Mouse (Mus musculus): ENCODE measurements at regions not wholly inside any gene's neighbourhood (a gene's known extent, or its start where the extent isn't known, plus 50 kb on each side); places are given as distances from the start of the nearest gene placed in this dataset.

DNA sequence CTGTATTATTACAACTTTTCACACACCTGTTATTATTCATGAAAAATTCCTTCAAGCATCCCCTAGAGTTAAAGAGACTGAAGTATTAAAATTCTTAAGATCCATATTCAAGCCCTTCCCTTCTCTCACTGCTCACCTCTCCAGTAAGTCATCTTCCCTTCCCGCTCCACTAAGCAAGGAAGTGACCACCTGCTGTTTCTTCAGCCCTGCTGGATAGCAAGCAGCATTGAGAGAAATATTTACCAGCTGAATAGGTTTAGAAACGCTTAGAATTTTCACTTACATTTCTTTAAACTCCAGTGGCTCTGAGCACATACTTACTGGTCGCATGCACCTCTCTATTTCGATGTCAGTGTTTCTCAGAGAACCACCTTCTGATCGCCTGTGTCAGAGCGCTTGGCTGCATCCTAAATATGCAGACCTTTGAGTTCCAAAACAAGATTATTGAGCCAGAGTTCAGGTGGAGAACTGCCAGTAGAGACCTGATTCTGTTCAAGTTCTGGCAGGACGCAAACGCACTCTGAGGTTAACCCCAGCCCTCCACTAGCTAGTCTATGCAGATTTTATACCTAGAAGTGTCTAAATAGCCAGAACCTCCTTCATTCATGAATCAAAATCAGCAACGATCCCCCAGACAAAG lies 314.9 kb downstream of the Mllt3 start:
- no peak for ATAC-seq

DNA sequence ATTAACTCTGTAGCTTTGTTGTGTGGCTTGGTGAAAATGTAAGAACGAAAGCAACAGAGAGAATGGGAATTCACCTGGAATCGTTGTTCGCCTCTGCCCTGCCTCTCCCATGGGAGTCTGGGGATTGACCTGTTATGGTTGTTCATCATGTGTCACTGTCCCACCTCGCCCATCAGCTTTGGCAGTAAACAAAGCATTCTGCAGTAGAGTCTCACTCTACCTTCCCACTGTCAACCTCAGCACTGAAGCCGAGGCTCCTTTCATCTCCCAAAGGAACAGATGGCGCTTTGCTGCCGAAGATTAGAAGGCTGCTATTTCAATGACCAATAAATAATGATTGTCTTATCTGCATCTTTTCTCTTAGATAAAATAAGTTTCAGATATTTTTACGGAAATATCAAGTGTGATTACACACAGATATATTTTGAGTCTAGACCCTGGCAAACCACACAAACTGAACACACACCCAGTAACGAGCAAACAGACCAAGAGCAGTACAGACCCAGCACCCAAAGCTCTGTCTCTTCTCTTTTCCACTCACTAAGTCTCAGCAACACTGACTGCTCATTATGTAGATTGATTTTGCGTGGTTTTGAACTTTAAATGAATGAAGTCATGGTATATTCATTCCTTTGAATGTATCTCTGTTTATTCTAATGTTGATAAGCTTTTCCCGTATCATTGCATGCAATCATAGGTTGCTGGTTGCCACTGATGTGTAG lies 317.8 kb downstream of the Mllt3 start:
- ATAC-seq, result no peak

DNA sequence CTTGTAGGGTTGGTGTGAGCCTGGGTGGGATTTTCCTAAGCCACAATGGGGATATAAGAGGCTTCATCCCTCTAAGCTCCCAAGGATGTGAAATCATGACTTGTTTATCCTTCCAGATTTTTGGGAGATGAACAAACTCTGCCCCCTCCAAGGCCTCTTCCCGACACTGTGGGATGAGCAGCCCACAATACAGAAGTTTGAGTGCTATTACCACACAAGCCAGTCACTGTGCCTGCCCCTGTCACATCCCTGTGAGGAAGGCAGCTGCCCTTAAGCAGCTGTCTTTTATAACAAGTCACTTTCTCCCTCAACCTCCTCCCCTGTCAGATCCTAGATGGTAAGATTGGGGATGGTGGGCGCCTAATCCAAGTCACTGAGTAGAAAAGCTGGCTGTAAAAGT lies 320.5 kb downstream of the Mllt3 start:
- no peak for ATAC-seq

DNA sequence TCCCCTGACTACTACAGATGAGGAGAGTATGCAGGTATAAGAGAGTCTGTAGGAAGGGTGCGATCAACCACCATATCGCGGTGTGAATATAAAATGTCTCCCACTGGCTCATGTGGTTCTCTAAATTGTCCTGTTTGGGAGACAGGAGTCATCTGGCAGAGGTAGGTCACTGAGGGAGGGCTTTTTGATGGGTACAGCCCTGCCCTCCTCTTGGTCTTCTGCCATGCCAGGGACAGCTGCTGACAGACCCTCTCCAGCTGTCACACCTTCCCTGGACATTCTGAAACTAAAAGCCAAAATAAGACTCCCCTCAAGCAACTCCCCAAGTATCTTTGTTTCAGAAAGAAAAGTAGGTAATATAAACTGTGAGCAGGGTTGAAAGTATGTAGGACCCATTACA lies 320.9 kb downstream of the Mllt3 start:
- no peak for ATAC-seq

DNA sequence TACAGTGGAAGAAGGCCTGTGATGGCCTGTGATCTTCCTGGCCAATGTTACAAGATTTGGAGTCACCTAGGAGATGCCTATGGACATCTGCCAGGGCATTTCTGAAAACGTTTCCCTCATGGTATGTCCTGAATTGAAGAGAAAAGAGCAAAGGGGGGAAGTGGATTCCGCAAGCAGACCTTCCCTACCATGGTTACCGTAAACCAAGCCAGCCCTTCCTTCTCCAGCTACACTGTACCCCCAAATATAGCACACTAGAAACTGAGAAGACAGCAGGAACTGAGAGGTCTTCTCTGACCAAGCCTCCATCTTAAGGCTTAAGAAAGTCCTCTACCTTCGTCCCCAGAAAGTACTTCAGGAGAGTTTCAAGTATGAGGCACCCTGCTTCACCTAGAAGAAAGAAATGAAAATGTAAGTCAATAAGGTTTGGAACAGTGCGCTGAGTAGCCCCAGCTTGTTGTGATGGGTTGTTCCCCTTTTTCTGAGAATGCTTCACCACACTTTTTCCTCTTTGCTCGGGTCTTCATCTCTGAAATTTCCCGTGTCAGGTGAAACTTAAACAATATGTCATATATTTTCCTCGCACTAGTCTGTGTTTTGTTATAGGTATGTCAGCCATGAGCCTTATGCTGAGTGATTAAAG lies 321.9 kb downstream of the Mllt3 start:
- ATAC-seq, result no peak

DNA sequence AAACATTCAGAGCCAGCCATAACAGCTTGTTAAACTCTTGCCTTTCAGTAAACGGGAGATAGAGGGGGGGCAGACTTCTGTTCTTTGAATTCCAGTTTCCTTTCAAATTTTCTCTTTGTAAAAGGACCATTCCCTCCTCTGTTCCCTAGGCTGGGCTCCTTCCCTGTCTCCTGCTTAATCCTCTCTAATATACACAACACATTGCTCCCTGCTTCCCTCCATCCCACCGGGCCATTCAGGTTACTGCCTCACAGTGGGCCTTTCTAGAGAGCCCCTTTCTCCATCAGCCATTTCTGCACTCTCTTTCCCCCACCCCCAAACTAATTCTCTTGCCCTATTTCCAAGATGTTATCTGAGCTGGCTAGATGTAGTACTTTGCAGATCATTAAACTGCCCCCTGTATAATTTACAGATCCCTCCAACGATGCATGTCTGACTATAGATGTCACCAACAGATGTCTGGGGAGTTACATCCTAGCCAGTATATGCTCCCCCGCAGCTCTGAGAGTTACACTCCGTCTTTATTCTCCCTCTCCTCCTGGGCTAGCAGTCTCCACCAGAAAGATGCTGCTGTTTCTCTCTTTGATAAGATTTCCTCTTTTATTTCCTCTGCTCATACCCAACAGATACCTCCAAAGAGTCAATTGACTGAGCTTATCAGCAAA lies 324.1 kb downstream of the Mllt3 start:
- ATAC-seq, result no peak

DNA sequence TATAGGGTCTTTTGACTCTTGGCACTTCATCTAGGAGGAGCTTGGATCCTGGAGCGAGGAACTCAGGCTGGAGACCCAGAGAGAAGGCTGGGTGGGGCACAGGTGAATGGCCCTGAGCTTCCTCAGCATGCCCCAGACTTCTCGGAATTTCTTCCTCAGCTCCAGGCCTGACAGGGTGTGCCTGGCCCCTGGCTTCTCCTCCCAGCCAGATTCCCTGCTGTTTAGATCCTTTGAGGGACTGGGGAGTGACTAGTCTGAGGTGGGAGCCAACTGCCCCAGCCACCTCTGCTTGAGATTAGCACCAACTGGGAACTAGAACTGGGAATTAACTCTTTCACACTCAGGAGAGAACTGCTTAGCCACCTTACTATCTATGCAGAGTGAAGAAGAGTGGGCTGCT lies 325.8 kb downstream of the Mllt3 start:
- ATAC-seq, result no peak

DNA sequence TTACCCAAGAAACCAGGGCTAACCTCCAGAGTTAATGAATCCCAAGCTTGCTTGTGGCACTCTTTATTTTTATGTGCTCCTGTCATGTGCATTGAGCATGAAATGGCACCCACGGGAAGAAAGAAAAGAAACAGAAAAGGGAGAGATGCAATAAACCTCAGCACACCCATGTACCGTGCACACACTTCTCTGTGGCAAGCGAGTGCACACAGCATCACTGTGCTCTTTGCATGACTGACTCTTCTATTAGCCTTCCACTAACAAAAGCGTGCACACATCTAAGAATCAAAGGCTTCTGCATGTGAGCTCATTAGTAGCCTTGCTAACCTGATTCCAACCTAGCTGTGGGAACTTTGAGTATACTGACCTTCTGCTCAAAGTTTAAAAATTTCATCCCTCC lies 330.3 kb downstream of the Mllt3 start:
- no peak for ATAC-seq

DNA sequence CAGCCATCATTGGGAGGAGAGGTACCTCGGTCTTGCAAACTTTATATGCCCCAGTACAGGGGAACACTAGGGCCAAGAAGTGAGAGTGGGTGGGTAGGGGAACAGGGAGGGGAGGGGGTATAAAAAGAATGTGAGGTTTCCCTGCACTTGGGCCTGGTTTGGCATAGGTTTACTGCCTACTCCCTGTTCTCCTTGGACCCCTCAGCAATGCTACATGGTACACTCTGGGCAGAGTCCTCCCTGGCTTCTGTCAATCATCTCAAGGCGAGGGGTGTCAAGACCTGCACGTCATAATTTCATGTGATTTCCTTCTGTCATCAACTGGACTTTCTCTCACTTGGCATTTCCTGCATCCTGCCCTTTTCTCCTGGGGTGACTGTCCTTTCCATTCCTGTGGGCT lies 330.9 kb downstream of the Mllt3 start:
- no peak for ATAC-seq

DNA sequence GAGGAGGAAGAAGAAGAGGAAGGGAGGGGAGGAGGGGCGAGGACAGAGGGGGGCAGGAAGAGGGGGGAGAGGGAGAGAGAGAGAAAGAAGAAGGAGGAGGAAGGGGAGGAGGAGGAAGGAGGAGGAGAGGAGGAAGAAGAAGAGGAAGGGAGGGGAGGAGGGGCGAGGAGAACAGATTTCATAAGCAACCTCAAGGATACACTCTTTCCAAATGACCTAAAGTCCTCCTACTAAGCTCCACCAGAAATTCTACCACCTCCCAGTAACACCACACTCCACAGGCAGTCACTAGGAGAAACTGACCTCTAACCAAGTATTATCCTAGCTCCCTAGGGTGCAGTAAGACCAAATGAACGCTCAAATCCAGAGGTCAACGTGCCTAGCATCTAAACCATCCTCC lies 332.1 kb downstream of the Mllt3 start:
- no peak for ATAC-seq

DNA sequence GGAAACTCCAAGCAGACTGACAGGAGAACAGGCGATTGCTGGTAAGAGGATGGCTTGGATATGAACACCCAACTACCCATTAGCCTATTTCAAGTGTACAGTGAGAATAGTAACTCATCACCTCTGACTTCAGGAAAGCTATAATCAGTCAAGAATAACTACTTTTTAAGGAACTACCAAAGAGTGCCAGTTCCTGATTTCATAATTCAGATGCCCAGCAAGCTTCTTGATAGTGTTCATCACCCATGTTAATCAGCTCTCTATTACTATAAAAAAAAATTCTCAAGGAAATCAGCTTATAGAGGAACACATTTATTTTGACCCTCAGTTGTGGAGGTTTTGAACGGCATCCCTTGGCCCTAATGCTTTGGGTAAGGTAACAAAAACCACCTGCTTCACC lies 332.7 kb downstream of the Mllt3 start:
- ATAC-seq, result no peak

DNA sequence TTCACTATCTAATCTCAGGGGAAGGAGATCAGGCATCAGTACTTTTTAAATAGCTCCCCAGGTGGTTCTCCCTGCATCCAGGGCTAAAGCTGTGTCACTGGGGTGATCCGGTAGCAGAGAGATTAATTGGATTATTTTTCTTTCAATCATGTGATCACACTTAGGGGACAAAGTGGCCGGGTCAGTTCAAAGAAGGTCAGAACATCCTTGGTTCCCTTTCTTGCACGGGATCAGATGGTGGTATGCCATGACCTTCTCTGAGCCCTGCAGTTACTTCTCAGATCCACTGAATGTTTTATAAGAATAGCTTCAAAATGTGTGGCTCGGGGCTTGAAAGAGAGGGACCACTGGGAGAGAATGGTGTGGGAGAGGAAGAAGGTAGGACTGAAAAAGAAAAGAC lies 333.6 kb downstream of the Mllt3 start:
- ATAC-seq, result no peak

DNA sequence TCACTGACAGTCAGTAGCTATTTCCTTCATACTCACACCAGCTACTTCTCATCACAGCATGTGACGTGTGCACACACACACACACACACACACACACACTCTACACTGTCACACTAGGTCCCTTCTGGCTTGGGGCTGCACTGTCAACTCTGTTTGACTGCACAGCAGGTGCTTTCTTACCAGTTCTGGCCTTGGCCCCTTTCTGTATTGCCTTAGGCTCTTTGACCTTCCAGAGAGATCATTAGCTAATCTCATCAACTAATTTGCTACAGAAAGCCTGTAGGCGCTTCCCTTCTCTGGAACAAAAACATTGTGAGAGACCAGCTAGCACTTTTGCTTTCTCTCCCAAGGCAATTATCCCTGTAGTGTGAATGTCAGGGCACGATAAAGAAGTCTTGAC lies 334.4 kb downstream of the Mllt3 start:
- no peak for ATAC-seq

DNA sequence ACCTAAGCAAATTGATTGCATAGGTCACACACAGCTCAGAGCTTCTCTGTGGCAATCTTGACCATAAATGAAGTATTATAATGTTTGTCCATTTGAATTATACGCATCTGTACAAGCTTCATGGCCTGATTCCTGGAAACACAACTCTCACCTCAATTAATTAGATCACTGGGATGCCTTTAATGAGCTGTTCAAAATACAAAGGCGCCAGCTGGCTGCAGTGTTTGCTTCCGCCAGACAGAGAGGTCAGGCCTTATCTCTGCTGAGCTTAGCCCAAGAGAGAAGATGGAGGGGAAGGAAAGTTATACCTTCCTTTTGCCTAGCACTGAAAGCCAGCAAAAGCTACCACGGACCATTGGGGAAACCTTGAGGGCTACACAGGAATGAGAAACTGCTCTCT lies 336.2 kb downstream of the Mllt3 start:
- ATAC-seq, result no peak

DNA sequence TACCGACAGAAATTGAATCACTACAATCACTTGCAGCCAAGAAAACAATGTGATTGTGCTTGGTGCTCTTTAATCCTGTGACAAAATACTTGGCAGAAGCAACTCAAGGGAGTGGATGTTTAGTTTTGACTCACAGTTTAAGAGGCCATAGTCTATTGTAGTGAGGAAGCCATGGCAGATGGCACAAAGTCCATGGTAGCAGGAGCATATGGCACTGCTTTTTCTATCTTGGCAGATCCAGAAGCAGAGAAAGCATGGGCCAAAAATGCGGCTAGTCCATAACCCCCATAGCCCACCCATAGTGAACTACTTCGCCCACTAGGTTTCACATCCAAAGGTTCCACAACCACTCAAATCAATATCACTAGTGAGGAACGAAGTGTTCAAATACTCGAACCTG lies 337.4 kb downstream of the Mllt3 start:
- no peak for ATAC-seq

DNA sequence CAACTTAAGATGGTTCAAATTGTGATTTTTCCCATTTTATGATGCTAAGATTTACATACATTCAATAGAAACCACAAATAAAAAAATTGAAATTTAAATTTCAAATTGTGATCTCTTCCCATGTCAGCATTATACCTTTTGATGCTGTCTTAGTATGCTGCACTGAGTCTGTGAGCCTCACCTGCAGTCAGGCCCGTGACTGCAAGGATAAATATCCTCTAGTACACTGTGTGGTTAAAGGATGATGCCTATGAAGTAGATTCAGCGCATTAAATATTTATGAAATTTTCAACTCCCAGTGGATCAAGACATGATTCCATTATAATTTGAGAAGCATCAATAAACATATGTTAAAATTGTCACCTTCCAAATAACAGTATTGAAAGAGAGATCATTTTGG lies 340.4 kb downstream of the Mllt3 start:
- ATAC-seq, result no peak

DNA sequence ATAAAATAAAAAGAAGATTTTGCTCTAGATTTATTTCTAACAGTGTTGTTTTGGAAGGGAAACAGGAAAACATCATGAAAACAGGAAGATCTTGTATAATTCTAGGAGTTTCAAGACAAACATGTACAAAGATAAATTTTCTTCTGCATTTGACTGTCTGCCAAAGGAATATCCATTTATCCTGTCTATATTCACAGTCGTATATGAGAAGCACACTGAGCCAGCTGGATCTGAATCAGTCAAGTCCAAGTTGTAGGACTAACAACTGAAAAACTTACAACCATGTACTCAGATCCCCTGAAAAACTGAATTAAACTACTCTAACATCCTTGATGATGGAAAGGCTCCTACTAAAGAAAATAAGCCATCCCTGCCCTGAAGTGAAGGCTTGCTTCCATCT lies 348.2 kb downstream of the Mllt3 start:
- no peak for ATAC-seq

DNA sequence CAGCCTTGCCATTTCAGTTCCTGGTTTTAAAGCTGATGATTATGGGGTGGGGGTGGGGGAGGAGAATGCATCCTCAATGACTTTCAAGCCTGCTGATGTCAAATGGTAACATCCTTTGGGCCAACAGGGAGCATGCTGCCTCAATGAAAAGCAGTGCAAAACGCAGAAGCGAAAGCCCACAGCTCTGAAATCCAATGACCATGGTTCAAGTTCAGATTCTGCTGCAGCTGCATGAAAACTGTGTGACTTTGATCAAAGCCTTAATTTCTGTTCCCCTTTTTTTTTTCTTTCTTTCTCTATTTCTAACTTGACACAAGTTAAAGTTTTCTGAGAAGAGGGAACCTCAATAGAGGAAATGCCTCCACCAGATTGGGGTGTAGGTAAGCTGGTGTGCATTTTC lies 350.4 kb downstream of the Mllt3 start:
- ATAC-seq, result no peak

DNA sequence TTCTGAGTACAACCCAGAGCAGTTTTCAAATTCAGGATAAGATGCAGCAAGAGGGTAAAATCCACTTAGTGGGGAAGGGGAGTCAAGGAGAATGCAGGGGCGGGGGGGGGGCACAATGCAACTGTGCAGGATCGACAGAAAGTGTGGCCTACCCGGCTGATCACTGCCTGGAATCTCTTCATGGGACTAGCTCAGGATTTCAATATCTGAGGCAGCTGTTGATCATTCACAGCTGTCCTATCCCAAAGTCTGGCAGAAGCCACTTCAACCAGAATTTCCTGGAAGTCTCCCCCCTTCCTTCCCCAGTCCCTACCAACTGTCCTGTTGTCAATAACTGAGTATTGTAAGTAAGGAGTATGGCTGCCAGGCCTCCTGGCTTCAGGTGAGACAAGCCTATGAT lies 362.1 kb downstream of the Mllt3 start:
- no peak for ATAC-seq

DNA sequence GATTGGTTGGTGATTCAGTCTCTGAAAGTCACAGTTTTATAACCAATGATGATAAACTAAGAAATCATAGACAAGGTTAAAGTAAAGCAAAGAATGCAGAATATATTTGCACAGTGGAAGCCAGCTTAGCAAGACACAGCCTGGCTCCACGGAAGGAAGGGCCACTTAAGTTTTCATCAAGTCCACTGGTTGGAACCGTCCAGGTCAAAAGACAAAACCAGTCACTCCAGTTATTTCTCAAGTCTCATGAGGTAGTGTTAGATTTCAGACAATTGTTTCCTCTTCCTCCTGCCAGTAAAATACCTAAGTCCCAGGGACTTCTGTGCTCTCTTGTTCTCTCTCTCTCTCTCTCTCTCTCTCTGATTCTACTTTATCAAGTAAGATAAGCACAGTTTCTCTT lies 363.0 kb downstream of the Mllt3 start:
- ATAC-seq, result no peak

DNA sequence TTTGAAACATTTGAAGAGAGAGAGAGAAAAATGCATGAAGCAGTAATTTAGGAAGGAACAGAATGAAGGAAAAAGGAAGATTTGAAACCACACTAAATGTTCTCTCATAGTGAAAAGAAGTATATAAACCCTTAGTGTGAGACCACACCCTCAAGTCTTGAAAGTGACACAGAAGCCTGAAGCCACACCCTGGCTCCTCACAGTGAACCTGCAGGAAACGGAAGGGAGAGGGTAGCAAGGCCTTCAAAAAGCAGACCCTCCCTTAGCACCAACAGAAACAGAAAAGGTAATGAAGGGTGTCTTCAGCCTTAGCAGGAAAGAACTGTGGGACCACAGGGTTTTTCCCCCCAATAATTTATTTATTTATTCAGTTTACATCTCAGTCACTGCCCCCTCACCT lies 363.7 kb downstream of the Mllt3 start:
- ATAC-seq, result peak; percentile 91

DNA sequence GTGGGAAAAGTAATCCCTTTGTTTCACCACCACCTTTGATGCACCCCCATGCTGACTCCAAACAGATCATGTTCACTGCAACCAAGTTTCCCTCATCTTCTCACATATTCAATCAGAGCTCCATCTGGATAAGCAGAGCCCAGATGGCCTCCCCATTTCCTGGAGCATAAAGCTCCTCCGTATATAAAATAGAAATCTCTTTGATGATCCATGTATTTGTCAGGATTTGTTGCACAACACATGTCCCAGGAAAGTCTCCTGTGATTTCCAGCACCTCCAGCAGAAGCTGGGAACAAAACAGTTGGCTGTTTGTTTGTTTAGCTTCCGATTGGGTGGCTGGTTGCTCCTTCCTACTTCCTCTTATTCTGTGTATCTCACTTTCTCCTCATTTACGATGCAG lies 364.9 kb downstream of the Mllt3 start:
- ATAC-seq, result no peak

DNA sequence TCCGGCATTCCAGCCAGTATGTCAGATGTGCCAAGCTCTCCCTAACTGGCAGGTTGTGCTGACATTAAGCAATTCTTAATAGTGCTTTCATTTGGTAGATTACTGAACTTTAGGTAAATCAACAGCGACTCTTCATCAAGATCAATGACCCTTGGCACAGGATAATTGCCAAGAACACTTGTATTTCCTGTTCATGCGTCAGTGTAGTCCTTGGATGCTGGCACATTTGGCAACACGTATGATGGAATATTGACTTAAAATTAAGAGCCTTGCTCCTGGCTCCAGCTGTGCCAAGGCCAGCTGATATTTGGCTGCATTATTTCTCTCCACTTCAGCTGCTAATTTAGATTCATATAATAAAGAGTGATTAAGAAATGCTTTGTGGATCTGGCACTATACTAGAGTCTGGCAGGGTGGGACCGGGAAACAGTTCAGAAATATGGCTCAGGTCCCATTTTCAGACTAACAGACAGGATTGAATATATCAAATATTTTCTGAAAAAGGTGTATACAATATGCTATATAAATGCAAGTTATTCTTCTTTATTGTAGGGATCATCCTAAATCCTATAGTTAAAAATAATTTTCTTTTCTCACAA lies 365.5 kb downstream of the Mllt3 start:
- ATAC-seq, result no peak

DNA sequence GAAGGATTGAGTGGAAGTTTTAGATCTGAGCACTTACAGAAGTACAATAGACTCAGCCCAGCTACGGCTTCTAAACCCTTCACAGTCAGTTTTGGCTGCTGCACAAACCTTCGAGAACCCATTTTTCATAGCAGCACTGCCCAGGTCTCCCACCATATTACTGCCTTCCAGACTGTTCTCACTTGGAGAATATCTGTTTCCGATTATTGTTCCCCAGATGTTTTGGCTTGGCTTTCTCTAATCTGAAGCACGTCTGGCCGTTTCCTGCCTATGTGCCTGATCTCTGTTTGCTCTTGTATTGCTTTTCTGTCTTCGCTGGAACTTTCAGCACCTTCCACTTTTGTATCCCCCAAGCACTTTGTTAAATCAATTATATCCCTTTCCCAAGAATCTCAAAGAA lies 368.0 kb downstream of the Mllt3 start:
- ATAC-seq, result no peak
